Mouse (Mus musculus) retina, postnatal 7 days (tissue): ENCODE measurements at regions not wholly inside any gene's neighbourhood (a gene's known extent, or its start where the extent isn't known, plus 50 kb on each side); places are given as distances from the start of the nearest gene placed in this dataset.
"Not testable (repeated sequence)": the region's sequence is repeated elsewhere in the genome, so short reads cannot be mapped to it uniquely, and the experiment has no call there.

ENCODE experiments used
- DNase-seq: peaks from one replicate; pipeline ENCODE4 v3.0.0-alpha.2; 2012; ENCODE audit warnings: low read depth, low spot score

GRCm38 (mm10) chr13:97396286-97396685 is 155.4 kb downstream of the Enc1 start:
- DNase-seq: not testable (repeated sequence)

- DNase-seq: no peak
Measured at GRCm38 (mm10) chr13:97394756-97395454, 154.0 kb downstream of the Enc1 start.

GRCm38 (mm10) chr13:97394071-97394470 is 153.2 kb downstream of the Enc1 start:
- no peak for DNase-seq

- no peak for DNase-seq
Measured at GRCm38 (mm10) chr13:97393456-97393855, 152.6 kb downstream of the Enc1 start.

GRCm38 (mm10) chr13:97390449-97390930 is 149.6 kb downstream of the Enc1 start:
- no peak for DNase-seq

- no peak for DNase-seq
Measured at GRCm38 (mm10) chr13:97388851-97389479, 148.1 kb downstream of the Enc1 start.

- DNase-seq: no peak
Measured at GRCm38 (mm10) chr13:97386511-97386910, 145.6 kb downstream of the Enc1 start.

- DNase-seq: no peak
Measured at GRCm38 (mm10) chr13:97385531-97385930, 144.6 kb downstream of the Enc1 start.

- DNase-seq: no peak
Measured at GRCm38 (mm10) chr13:97384091-97384777, 143.3 kb downstream of the Enc1 start.

- DNase-seq: no peak
Measured at GRCm38 (mm10) chr13:97383351-97383750, 142.4 kb downstream of the Enc1 start.

GRCm38 (mm10) chr13:97380366-97380765 is 139.5 kb downstream of the Enc1 start:
- no peak for DNase-seq

GRCm38 (mm10) chr13:97376232-97376523 is 135.3 kb downstream of the Enc1 start:
- no peak for DNase-seq

- DNase-seq: no peak
Measured at GRCm38 (mm10) chr13:97375501-97376231, 134.8 kb downstream of the Enc1 start.

- no peak for DNase-seq
Measured at GRCm38 (mm10) chr13:97372348-97372747, 131.4 kb downstream of the Enc1 start.

GRCm38 (mm10) chr13:97371200-97371599 is 130.3 kb downstream of the Enc1 start:
- DNase-seq: no peak

GRCm38 (mm10) chr13:97366723-97367122 is 125.8 kb downstream of the Enc1 start:
- no peak for DNase-seq

GRCm38 (mm10) chr13:97365557-97366244 is 124.8 kb downstream of the Enc1 start:
- no peak for DNase-seq

GRCm38 (mm10) chr13:97365004-97365403 is 124.1 kb downstream of the Enc1 start:
- DNase-seq: no peak

GRCm38 (mm10) chr13:97363765-97364164 is 122.9 kb downstream of the Enc1 start:
- DNase-seq: no peak

GRCm38 (mm10) chr13:97363214-97363613 is 122.3 kb downstream of the Enc1 start:
- DNase-seq: no peak

- DNase-seq: peak; percentile 34
Measured at GRCm38 (mm10) chr13:97360551-97360950, 119.6 kb downstream of the Enc1 start.
